Mouse (Mus musculus): ENCODE results near the gene Hbp1. TPM values are rescaled to one million over a fixed set of nuclear protein-coding genes. Genes with fewer than 3 reads are reported as not detected.

Gene Hbp1
- total RNA-seq (2023), result 147 TPM

GRCm38 (mm10) chr12:31949759-31950658 is at the start of gene Hbp1:
Gene Hbp1, minus strand, starts transcription at chr12:31950535.

Other genes starting within 250 kb of the Hbp1 start
- not detected for gene Gpr22, start 236.6 kb downstream of the Hbp1 start, total RNA-seq (2023)
- 2.6 TPM for gene Prkar2b, start 110.8 kb upstream of the Hbp1 start, total RNA-seq (2023)

All from CD8-positive naive resting alpha-beta T cell, adult 57 days (primary cell).